Mouse (Mus musculus) intestine, postnatal 0 days (tissue): ENCODE data around the gene Ciita. TPM values are rescaled to one million over a fixed set of nuclear protein-coding genes. Genes with fewer than 3 reads are reported as not detected.

Source experiments
- ATAC-seq: fragments of 200-750 bp; cut with Nextera tagmentation; 2 replicates; pipeline ENCODE4 v1.8.0; 2017; ENCODE audit warnings: mild to moderate bottlenecking, moderate TSS enrichment, moderate library complexity
- H3K27ac ChIP-seq: fragments of 300-500 bp; sonication (generic); 2 replicates; pipeline ENCODE4 v1.5.1; 2014; ENCODE audit warnings: mild to moderate bottlenecking, low read depth, low read length, moderate library complexity
- H3K27me3 ChIP-seq: fragments of 300-500 bp; sonication (generic); replicated peaks from 2 replicates; pipeline ENCODE4 v1.6.1; 2014; ENCODE audit warnings: low read length, mixed read lengths; ENCODE audit not compliant: control insufficient read depth, insufficient read depth
- H3K36me3 ChIP-seq: fragments of 300-500 bp; sonication (generic); 2 replicates; pipeline ENCODE4 v1.6.1; 2014; ENCODE audit warnings: mild to moderate bottlenecking, moderate library complexity; ENCODE audit not compliant: control insufficient read depth, insufficient read depth
- H3K4me1 ChIP-seq: fragments of 300-500 bp; sonication (generic); replicated peaks from 2 replicates; pipeline ENCODE4 v1.6.1; 2014; ENCODE audit warnings: antibody characterized with exemption, low read length, mixed read lengths; ENCODE audit not compliant: control insufficient read depth, insufficient read depth
- H3K4me2 ChIP-seq: fragments of 300-500 bp; sonication (generic); replicated peaks from 2 replicates; pipeline ENCODE4 v1.6.1; 2014; ENCODE audit warnings: low read depth, mild to moderate bottlenecking, moderate library complexity
- H3K4me3 ChIP-seq: fragments of 300-500 bp; sonication (generic); 2 replicates; pipeline ENCODE4 v1.5.1; 2014; ENCODE audit warnings: low read depth, low read length
- H3K9ac ChIP-seq: fragments of 300-500 bp; sonication (generic); 2 replicates; pipeline ENCODE4 v1.6.1; 2014; ENCODE audit warnings: mild to moderate bottlenecking, low read depth, low read length
- H3K9me3 ChIP-seq: fragments of 300-500 bp; sonication (generic); 2 replicates; pipeline ENCODE4 v1.6.1; 2016; ENCODE audit warnings: mixed run types; ENCODE audit not compliant: control insufficient read depth
- CTCF ChIP-seq: sonication (generic); IDR thresholded peaks from 2 replicates; pipeline ENCODE4 v1.5.1; 2016; ENCODE audit warnings: low read depth, mild to moderate bottlenecking, control low read depth, antibody characterized with exemption, moderate library complexity
- WGBS: fragments of 180-500 bp; shearing (Covaris S2); extraction: QIAGEN DNeasy Blood & Tissue Kit; methylation state at CpG from one replicate; pipeline ENCODE4 v1.1.7; 2014; 5-methylcytosine and 5-hydroxymethylcytosine counted together
- polyA plus RNA-seq: library from polyadenylated mRNA; unstranded; fragments of >200 nt; fragmentation: Nextera tagmentation; extraction: Ambion mirVana; gene quantifications from 2 replicates; pipeline ENCODE4 v1.2.1, GENCODE M21; 2015

Ciita gene
- polyA plus RNA-seq, 1 experiment from 2014 or later: 0.42 TPM

GRCm38 (mm10) chr16:10559991-10560390 is 80.1 kb downstream of the Ciita start:
- H3K27ac ChIP-seq: no peak overlapping the region
- no peak for TF ChIP-seq CTCF
- no peak for ATAC-seq
- H3K4me2 ChIP-seq: no peak overlapping the region
- H3K9me3 ChIP-seq: no peaks in the 10 kb centered on the region
- peaks cover 9% of the 10 kb centered on the region; the same call in 1 of the 2 replicates for H3K36me3 ChIP-seq
- H3K9ac ChIP-seq: no peak overlapping the region
- H3K4me3 ChIP-seq: no peak overlapping the region
- 70% methylated on average over 8 of the region's 8 CpGs for WGBS
- H3K4me1 ChIP-seq: no peaks in the 10 kb centered on the region
- H3K27me3 ChIP-seq: no peaks in the 10 kb centered on the region

- peak; percentile 81 for ATAC-seq
- Histone ChIP-seq H3K4me2 (no peak overlapping the region), H3K9me3 (no peaks in the 10 kb centered on the region), H3K9ac (no peak overlapping the region), H3K27me3 (no peaks in the 10 kb centered on the region), H3K27ac (no peak overlapping the region), H3K4me3 (no peak overlapping the region), H3K4me1 (no peaks in the 10 kb centered on the region), H3K36me3 (peaks cover 16% of the 10 kb centered on the region; the same call in 1 of the 2 replicates)
- TF ChIP-seq CTCF: peak; percentile 97
- WGBS: 33% methylated on average over 4 of the region's 4 CpGs
Measured at GRCm38 (mm10) chr16:10565278-10565885, 85.5 kb downstream of the Ciita start.

- no peaks in the 10 kb centered on the region for H3K9me3 ChIP-seq
- H3K36me3 ChIP-seq: peaks cover 15% of the 10 kb centered on the region; the same call in 1 of the 2 replicates
- no peak overlapping the region for H3K4me3 ChIP-seq
- no peaks in the 10 kb centered on the region for H3K4me1 ChIP-seq
- H3K27ac ChIP-seq: no peak overlapping the region
- no peak overlapping the region for H3K4me2 ChIP-seq
- ATAC-seq: no peak
- 87% methylated on average over 4 of the region's 4 CpGs for WGBS
- no peak for TF ChIP-seq CTCF
- H3K27me3 ChIP-seq: no peaks in the 10 kb centered on the region
- H3K9ac ChIP-seq: no peak overlapping the region
Measured at GRCm38 (mm10) chr16:10567153-10567552, 87.3 kb downstream of the Ciita start.

GRCm38 (mm10) chr16:10569809-10570395 is 90.0 kb downstream of the Ciita start:
- no peak overlapping the region for H3K27ac ChIP-seq
- H3K4me2 ChIP-seq: no peak overlapping the region
- H3K36me3 ChIP-seq: peaks cover 29% of the 10 kb centered on the region
- H3K27me3 ChIP-seq: no peaks in the 10 kb centered on the region
- no peak for ATAC-seq
- TF ChIP-seq CTCF: no peak
- WGBS: 91% methylated on average over 5 of the region's 5 CpGs
- H3K4me1 ChIP-seq: no peaks in the 10 kb centered on the region
- H3K4me3 ChIP-seq: no peak overlapping the region
- H3K9ac ChIP-seq: no peak overlapping the region
- no peaks in the 10 kb centered on the region for H3K9me3 ChIP-seq

GRCm38 (mm10) chr16:10570708-10571107 is 90.8 kb downstream of the Ciita start:
- WGBS: 65% methylated on average over 1 of the region's 1 CpGs
- Histone ChIP-seq H3K4me3 (no peak overlapping the region), H3K9me3 (no peaks in the 10 kb centered on the region), H3K27ac (no peak overlapping the region), H3K4me1 (no peaks in the 10 kb centered on the region), H3K9ac (no peak overlapping the region), H3K4me2 (no peak overlapping the region), H3K27me3 (no peaks in the 10 kb centered on the region), H3K36me3 (peaks cover 29% of the 10 kb centered on the region)
- no peak for ATAC-seq
- peak; percentile 34; the same call in 1 of the 2 replicates for TF ChIP-seq CTCF

GRCm38 (mm10) chr16:10571820-10572219 is 92.0 kb downstream of the Ciita start:
- Histone ChIP-seq H3K9ac (no peak overlapping the region), H3K27me3 (no peaks in the 10 kb centered on the region), H3K4me1 (no peaks in the 10 kb centered on the region), H3K4me3 (no peak overlapping the region), H3K36me3 (peaks cover 35% of the 10 kb centered on the region), H3K27ac (no peak overlapping the region), H3K9me3 (no peaks in the 10 kb centered on the region), H3K4me2 (no peak overlapping the region)
- TF ChIP-seq CTCF: peak; percentile 88
- ATAC-seq: no peak
- WGBS: 48% methylated on average over 2 of the region's 2 CpGs
